Mouse (Mus musculus) adrenal gland, postnatal 10 days (tissue): ENCODE data around the gene Samd5. TPM values are rescaled to one million over a fixed set of nuclear protein-coding genes. Genes with fewer than 3 reads are reported as not detected.
A peak's percentile ranks its signal among the peaks of the same experiment; 100 is the strongest.

Experiments
- DNase-seq: peaks from one replicate; pipeline ENCODE4 v3.0.0; 2021; ENCODE audit warnings: mixed read lengths
- total RNA-seq, 2 experiments: library from RNA; stranded (reverse); gene quantifications; 2 replicates each; pipeline ENCODE4 v1.2.3; 2021

Samd5 gene
- total RNA-seq, 2 experiments from 2014 or later = 5.3 to 6.8 TPM

DNA sequence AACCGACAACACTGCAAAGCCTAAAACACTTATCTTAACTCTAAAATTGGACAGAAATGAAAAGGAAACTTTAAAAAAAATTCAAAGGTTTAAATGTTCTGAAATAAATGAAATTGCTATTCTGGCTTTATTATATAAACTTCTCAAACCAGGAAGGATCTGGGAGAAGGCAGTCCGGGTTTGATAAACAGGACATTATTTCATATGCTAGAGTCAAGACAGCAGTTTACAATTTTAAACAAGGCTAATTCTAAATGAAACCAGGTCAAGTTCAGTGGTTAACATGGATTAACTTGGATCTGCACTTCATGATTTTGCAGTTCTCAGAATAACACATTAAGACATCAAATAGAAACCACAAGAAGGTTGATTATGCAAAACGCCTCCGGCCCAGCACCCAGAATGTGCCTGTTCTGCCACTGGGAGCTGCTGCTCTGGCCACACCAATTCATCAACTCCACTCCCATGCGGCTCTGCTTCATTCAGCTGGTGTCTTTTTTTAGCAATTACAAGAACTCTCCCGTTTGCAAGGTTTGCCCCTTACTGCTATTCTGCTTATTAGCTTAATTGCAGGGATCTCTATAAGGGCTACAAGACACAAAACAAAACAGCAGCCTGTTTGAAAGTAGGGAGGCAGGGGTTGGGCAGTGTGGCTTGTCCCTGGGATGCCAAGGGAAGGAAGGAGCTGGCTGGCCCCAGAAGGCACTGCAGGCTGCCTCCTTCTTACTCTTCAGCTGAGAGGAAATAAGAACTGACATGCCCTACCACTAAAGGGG, 24.8 kb downstream of the Samd5 start:
- DNase-seq = no peak

DNA sequence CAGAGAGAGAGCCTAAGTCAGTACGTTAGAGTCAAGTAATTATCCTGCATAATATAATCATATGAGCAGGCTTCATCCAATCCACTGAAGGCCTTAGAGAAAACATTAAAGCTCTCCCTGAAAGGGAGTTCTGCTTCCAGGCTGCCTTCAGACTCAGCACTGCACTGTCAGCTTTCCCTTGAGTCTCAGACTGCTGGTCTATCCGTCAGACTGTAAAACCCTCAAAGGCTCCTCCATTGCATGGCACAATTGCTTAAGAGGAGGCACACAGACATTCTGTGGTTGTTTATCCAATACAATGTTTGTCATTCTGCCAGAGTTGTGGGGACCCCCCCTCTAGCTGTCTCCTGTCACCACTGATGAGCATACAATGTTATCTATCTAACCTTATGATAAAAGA, 26.5 kb downstream of the Samd5 start:
- DNase-seq = no peak

GRCm38 (mm10) chr10:9647741-9648140, 27.3 kb downstream of the Samd5 start:
- DNase-seq = no peak

DNA sequence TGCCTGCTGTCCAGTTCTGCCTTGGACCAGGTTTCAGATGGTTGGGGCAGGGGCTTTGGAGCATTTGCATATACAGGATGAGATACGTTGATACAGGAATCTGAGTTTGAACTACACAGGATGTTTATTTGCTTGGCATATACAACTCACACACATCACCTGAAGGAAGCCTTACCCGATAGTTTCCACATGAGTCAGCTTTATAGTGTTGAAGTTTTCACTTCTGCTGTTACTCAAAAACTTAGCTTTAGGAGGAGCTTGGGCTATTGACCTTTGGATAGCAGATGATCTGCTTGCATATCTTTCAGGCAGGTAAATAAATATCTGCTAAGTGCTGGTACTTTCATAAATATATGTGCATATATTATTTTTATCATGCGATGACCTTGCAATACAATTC, 28.6 kb downstream of the Samd5 start:
- no peak for DNase-seq

DNA sequence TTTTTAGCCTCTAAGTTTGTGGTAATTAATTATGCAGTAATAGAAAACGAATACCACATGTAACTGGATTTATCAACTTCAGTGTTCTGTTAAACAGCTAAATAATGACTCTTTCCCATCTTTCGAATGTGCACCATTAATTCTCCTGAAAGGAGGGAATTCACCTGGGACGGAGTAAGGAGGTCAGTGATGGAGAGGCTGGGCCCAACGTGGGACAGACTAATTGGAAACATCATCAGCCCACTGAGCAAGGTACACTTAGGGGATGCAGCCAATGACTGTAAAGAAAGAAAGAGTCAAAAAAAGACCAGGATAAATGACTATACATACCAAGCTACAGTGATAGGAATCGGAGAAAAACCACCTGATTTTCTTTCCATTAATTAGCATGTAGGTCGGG, 31.5 kb downstream of the Samd5 start:
- DNase-seq = no peak

DNA sequence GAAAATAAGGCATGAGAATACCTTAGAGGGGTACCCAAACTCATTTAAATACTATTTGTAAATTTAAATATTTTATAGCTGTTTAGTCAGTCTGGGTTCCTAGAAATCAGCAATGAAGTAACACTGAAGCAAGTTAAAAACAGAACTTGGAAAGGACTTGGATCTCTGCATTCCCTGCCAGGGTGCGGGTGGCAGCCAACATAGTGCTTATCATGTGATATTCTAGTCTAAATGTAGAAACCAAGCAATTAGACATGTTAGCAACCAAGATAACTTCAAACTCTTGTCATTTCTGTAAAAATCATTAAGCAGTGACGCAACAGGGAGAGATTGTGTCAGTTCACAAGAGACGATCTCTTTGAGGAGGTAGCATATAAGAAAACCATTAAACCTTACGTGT, 32.9 kb downstream of the Samd5 start:
- no peak for DNase-seq

DNA sequence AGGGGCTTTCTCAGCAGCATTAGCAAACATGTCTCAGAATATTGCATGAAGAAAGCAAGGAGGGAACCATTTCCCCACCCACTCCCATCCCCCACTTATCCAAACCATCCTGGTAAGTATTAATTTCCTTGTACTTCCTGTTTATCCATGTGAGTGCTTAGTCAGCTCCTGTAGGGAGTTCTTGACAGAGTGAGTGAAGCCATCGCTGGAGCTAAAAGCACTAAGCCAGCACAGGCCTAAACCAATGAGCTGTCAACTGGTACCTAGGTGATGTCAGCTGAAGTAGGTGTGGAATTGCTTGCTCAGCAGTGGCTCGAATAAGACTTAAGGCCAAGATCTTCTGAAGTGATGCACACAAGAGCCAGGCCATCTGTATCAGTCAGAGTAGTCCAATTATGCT, 34.3 kb downstream of the Samd5 start:
- DNase-seq = no peak

- DNase-seq = no peak
These were observed 35.0 kb downstream of the Samd5 start for GRCm38 (mm10) chr10:9640056-9640455.

DNA sequence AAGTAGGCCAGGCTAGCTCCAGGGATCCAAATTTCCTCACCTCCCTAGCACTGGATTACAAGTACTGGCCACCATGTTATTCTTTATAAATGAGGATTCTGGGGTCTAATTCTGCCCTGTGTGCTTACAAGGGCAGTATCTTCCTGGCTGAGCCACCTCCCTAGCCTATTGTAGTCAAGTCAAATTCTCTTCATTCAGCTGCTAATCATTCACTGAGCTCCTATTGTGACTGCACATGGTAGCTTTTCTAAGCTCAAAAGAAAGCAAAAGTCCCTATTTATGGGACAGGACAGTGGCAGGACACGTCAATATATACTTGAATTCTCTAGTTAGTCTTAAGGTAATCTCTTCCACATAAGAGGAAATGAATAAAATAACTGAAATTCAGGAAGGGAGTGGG, 49.7 kb downstream of the Samd5 start:
- DNase-seq = no peak

DNA sequence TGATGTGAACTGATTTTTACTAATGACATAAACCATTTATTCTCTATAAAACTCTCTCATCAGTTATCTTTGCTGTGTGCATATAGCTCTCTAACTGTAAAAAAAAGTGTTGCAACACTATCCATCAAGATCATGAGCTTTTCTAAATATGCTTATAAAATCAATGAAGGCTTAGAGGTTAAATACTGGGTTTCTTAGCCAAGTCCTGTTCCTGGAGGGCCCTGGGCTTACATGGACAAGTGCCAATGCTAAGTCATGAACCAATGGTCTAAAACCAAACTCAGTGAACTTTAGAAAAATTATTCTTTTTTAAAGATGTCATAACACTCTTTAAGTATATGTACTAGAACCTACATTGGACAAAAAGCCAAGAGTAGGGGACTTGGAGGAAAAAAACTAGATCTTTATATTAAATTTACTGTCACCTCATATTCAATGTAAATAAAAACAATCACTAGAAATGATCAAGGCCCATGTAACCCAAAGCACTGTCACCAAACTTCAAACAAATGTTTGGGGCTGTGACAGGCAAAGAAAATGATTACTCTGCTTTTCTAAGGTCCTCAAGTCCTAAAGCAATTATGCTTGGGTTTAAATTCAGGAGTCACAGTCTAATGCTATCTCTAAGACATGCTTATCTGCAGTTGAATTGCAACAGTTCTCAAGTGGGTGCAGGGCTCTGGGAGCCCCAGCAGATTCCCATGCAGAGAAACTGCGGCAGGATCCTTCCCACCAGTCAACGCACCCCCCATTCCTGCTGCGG, 52.9 kb downstream of the Samd5 start:
- DNase-seq = no peak

DNA sequence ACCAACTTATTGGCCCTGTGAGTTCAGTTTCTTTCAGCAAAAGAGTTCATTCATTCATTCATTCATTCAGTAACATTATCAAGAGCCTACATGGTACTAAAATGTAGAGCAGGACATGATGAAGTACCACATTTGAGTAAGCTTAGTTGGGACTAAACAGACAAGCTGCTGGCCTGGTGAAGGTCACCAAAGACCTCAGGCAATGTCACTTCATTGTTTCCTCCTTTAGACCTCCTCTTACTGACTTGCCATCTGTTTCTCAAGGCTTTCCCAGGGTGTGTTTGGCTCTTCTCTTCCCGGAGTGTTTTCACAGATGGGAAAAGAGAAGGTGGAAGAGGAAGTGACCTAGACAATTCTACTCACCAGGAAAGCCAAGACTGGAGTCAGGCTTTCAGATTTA, 54.0 kb downstream of the Samd5 start:
- DNase-seq = no peak

DNA sequence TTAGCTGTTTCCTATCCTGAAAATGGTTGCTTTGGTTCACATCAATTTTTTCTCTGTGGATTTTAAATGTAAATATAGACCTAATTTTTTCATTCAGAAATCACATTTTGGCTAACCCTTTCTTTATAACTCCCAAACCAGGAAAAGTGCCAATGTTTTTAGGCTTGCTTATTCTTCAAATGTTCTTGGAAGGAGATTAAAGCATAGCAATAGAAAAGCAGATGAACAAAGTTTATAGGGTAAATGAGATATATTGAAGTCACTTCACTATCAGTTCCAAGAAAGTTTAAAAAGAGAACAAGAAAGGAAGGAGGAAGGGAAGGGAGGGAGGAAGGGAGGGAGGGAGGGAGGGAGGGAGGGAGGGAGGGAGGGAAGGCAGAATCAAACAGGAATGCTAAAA, 60.0 kb downstream of the Samd5 start:
- DNase-seq = no peak

DNA sequence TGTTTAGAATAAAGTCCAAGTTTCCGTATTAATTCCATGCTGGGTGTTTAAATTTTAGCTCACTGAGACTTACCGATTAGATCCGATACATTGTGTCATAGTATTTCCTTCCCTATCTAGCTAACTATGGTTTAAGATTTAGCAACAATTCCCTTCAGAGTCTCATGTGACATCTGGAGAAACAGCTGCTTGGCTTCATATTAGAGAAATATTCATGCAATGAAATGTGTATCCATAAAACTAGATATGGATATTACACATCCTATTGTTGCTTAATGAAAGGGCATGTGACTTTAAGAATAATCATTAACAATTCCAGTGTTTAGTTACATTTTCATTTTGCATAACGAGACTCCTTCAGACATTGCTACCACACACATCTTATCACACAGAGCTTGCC, 66.2 kb downstream of the Samd5 start:
- no peak for DNase-seq

- no peak for DNase-seq
These were observed 67.9 kb downstream of the Samd5 start for GRCm38 (mm10) chr10:9607155-9607554.

DNA sequence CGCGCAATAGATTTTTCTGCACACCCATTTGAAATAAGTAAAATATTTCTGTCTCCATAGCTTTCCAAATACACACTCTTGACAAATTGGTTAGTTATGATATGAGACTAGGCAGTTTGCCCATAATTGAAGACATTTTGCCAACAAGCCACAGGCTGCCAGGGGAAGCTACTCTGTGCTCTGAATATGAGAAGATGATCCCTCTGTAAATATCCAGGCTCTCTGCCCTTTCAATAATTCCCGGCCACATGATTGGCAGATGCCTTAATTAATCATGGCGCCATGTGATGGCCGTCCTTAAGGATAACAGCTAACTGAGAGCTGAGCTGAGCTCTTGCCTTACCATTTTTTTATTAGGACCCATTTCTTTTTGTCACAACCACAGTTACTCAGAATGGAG, 69.4 kb downstream of the Samd5 start:
- peak; percentile 10 for DNase-seq

- DNase-seq = no peak
These were observed 71.7 kb downstream of the Samd5 start for GRCm38 (mm10) chr10:9603290-9603689.

GRCm38 (mm10) chr10:9602845-9603244, 72.2 kb downstream of the Samd5 start:
- peak; percentile 6 for DNase-seq

DNA sequence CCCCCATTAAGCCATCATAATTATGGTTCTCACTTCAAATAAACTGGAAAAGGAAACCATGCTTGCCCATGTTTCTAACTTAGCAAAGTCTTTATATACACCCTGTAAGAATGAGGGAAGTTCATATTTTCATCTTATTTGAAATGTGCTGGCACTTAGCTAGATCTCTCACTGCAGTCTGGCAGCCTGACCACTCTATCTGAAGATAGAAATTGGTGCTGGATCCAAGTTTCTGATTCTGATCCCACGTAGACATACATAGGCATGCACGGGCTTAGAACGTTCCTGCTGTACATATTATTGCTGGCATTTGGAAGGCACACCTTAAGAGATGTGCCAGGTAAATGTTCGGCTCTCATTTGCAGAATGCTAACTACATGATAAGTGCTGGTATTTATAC, 72.6 kb downstream of the Samd5 start:
- DNase-seq = no peak

DNA sequence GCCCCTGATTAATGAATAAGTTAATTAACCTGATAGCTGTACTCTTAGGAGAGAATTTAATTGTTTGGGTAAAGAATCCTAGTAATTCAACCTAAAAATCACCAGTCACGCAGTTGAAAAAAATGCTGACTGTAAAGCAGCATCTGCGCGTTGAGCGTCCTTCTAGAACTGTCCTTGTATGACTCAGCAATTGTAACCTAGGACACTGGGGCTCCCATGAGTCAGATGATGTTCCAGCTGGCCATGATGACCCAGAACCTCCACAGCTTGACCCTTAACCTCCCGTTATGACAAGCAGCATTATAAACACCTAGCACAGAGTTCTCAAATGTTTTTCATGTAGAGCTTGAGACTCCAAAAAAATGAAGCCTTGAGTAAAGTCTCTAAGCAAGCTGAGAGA, 78.8 kb downstream of the Samd5 start:
- peak; percentile 25 for DNase-seq

- no peak for DNase-seq
These were observed 80.3 kb downstream of the Samd5 start for GRCm38 (mm10) chr10:9594666-9595065.

DNA sequence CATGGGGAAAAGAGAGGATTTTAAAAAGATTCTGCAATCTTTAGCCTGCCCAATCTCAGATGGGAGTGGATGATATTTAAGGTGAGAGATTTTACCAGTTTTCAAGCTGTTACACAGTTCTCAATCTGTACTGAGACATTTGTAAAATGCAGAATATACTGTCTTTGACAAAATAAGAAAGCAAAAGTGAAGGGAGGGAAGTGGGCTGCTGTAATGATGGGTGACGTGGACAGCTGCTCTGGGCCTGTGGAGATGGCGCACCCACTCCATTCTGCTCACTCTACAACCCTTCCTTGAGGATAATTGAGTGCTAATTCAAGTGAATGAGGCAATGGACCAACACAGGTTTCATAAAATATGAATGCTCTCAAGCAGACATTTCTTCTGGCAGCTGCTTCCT, 84.4 kb downstream of the Samd5 start:
- no peak for DNase-seq

GRCm38 (mm10) chr10:9586328-9586727, 88.7 kb downstream of the Samd5 start:
- DNase-seq = no peak

DNA sequence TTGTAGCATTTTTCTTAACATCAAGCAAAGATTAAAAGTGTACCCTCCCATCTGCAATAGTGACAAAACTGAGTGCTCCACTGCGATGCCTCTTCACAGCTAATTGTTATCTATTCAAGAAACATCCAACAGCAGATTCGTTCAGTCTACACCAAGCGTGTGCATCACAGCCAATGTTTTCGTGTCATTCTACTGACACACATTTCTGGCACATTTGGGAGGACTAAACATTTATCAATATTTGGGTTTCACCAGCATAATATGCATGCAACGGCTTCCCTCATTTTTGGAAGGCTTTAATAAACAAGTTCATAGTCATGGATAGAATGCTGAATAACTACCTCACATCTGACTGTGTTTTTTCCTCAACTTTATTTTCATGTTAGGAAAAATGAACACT, 95.6 kb downstream of the Samd5 start:
- DNase-seq = no peak

- peak; percentile 81 for DNase-seq
These were observed 99.4 kb downstream of the Samd5 start for GRCm38 (mm10) chr10:9575605-9576004.
